Mouse (Mus musculus): Measurements from ENCODE around the gene Gzmk. TPM values are rescaled to one million over a fixed set of nuclear protein-coding genes. Genes with fewer than 3 reads are reported as not detected.

Gene Gzmk
- polyA plus RNA-seq (2017; shearing (Covaris generic)) = 1.7 TPM

GRCm38 (mm10) chr13:113225811-113226210 is at the start of gene Gzmk:
TSS of gene Gzmk (minus strand) at chr13:113225908.

DNA sequence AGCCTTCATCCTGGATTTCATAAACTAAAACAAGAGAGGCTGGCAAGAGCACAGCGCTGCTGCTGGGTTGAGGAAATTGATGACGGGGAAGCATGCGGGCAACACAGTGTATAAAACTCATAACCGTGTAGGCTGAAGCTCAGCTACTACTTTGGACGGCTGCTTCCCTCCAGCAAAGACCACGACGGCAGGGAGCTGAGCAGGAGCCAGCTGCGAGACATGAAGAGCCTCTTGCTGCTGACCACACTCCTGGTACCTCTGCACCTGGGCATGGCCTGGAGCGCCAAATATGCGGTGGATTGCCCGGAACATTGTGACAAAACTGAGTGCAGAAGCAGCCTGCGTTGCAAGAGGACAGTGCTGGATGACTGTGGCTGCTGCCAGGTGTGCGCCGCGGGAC is 16.1 kb downstream of the Gzmk start, which contains the start of gene Esm1:
TSS of gene Esm1 (plus strand) at position 36 of the 400 bp plus-strand sequence.

Other genes starting within 250 kb of the Gzmk start
- 0.22 TPM for gene Ccno, start 238.1 kb downstream of the Gzmk start, polyA plus RNA-seq (2017; shearing (Covaris generic))
- not detected for gene Mcidas, start 232.1 kb downstream of the Gzmk start, polyA plus RNA-seq (2017; shearing (Covaris generic))
- not detected for gene Cdc20b, start 190.8 kb downstream of the Gzmk start, polyA plus RNA-seq (2017; shearing (Covaris generic))
- gene Gpx8, start 179.5 kb downstream of the Gzmk start, polyA plus RNA-seq (2017; shearing (Covaris generic)) = not detected
- 1.0 TPM for gene Gzma, start 124.9 kb downstream of the Gzmk start, polyA plus RNA-seq (2017; shearing (Covaris generic))
- 0.13 TPM for gene Esm1, start 16.2 kb downstream of the Gzmk start, polyA plus RNA-seq (2017; shearing (Covaris generic))
- not detected for gene BC067074, start 67.3 kb upstream of the Gzmk start, polyA plus RNA-seq (2017; shearing (Covaris generic))

Measured in inflammation-experienced regulatory T-cells, adult 16 weeks (primary cell).